Mouse (Mus musculus): ENCODE data around the gene Cyfip2.

GRCm38 (mm10) chr11:46347756-46348155 is 35.1 kb upstream of the Cyfip2 start:
- no peak for TF ChIP-seq CTCF (IDR thresholded peaks at IDR 0.05; ENCODE audit: borderline replicate concordance, control insufficient read depth, extremely low read depth, insufficient read depth, low read length, poor library complexity)
- TF ChIP-seq POLR2A (IDR thresholded peaks at IDR 0.05; ENCODE audit: control insufficient read depth, extremely low read depth, insufficient read depth, low read length, poor library complexity): no peak
